Mouse (Mus musculus) forebrain, embryonic 16.5 days (tissue): ENCODE measurements at regions not wholly inside any gene's neighbourhood (a gene's known extent, or its start where the extent isn't known, plus 50 kb on each side); places are given as distances from the start of the nearest gene placed in this dataset.

Source experiments
- ATAC-seq: fragments of 200-750 bp; cut with Nextera tagmentation; 2 replicates; pipeline ENCODE4 v1.8.0; 2017; ENCODE audit warnings: mild to moderate bottlenecking, moderate library complexity
- H3K27ac ChIP-seq: fragments of 300-500 bp; sonication (generic); 2 replicates; pipeline ENCODE4 v1.5.1; 2014; ENCODE audit warnings: low read length, control low read depth
- H3K27me3 ChIP-seq: fragments of 300-500 bp; sonication (generic); replicated peaks from 2 replicates; pipeline ENCODE4 v1.6.1; 2014; ENCODE audit warnings: low read length; ENCODE audit not compliant: control insufficient read depth, insufficient read depth
- H3K36me3 ChIP-seq: fragments of 300-500 bp; sonication (generic); 2 replicates; pipeline ENCODE4 v1.6.1; 2014; ENCODE audit not compliant: control insufficient read depth, insufficient read depth
- H3K4me1 ChIP-seq: fragments of 300-500 bp; sonication (generic); replicated peaks from 2 replicates; pipeline ENCODE4 v1.6.1; 2014; ENCODE audit warnings: low read length; ENCODE audit not compliant: control insufficient read depth, insufficient read depth
- H3K4me2 ChIP-seq: fragments of 300-500 bp; sonication (generic); 2 replicates; pipeline ENCODE4 v1.6.1; 2014; ENCODE audit warnings: mild to moderate bottlenecking, low read length, control low read depth
- H3K4me3 ChIP-seq: fragments of 300-500 bp; sonication (generic); replicated peaks from 2 replicates; pipeline ENCODE4 v1.5.1; 2014; ENCODE audit warnings: mild to moderate bottlenecking, low read length, control low read depth
- H3K9ac ChIP-seq: fragments of 300-500 bp; sonication (generic); replicated peaks from 2 replicates; pipeline ENCODE4 v1.6.1; 2014; ENCODE audit warnings: low read depth, low read length, control low read depth
- H3K9me3 ChIP-seq: fragments of 300-500 bp; sonication (generic); 2 replicates; pipeline ENCODE4 v1.6.1; 2016; ENCODE audit warnings: low read length; ENCODE audit not compliant: control insufficient read depth
- WGBS: fragments of 180-500 bp; shearing (Covaris S2); extraction: QIAGEN DNeasy Blood & Tissue Kit; methylation state at CpG from one replicate; pipeline ENCODE4 v1.1.7; 2014; 5-methylcytosine and 5-hydroxymethylcytosine counted together

DNA sequence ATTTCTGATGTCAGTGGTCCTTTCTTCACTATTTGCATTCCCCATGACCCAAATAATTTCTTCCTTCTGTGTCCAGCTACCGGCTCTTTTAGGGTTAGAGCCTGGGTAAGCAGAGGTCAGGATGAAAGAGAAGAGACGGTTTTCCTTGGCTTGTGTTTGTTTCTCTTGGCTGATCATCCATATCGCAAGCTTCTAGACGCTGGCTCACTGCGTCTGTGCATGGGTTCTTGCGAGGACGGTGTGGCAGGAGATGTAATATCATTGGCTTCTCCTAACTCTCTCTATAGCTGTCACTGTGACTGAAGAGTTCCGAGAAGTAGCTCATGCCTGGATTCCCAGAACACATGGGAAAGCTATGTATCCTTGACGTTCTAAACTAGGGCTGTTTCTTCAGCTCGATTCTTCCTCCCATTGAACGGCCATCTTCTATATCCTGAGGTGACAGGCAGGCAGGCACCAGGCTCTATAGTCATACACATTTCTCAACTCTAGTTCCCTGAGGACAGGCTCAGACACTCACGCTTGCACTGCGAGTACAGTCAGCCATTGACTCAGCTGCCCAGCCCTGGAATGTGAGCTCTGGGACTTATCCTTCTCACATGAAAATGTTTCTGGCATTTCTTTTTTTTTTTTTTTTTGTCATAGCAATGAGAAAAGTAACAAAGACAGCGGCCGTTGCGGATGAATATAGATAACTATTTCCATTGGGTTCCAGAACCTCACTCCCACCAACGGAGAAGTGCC, 85.0 kb downstream of the Bach1 start:
- Histone ChIP-seq H3K36me3 (no peaks in the 10 kb centered on the region), H3K9me3 (no peaks in the 10 kb centered on the region), H3K4me3 (no peak overlapping the region), H3K27me3 (no peaks in the 10 kb centered on the region), H3K4me1 (no peaks in the 10 kb centered on the region), H3K27ac (no peak overlapping the region), H3K4me2 (no peak overlapping the region), H3K9ac (no peak overlapping the region)
- no peak for ATAC-seq
- WGBS = 82% methylated on average over 17 of the region's 17 CpGs

DNA sequence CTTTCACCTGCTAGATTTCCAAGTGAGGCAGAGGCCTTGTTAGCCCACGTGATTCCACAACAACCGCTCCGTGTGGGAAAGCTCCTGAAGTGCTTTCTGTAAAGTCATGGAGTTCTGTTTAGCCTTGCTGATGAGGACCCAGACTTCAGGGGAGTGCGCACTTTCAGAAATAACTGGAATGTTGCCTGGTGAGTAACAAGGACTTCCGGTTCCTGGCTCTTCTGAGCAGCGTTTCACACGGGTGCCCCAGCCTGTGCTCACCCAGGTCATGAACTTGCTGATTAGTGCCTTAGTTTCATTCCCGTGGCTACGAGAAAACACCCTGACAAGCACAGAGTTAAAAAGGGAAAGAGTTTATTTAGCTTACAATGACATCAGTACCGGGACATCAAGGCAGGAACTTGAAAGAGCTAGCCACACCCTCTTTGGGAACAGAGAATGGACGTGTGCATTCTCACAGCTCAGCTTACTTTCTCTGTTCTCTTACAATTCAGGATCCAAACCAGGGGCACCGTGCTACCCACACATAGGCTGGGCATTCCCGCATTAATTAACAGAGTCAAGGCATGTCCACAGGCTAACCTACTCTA, 85.8 kb downstream of the Bach1 start:
- Histone ChIP-seq H3K4me2 (no peak overlapping the region), H3K4me3 (no peak overlapping the region), H3K9ac (no peak overlapping the region), H3K36me3 (no peaks in the 10 kb centered on the region), H3K27me3 (no peaks in the 10 kb centered on the region), H3K27ac (no peak overlapping the region), H3K9me3 (no peaks in the 10 kb centered on the region), H3K4me1 (no peaks in the 10 kb centered on the region)
- no peak for ATAC-seq
- WGBS = 41% methylated on average over 13 of the region's 13 CpGs

- 89% methylated on average over 10 of the region's 10 CpGs for WGBS
Observed at GRCm38 (mm10) chr16:87789539-87789938, 90.8 kb downstream of the Bach1 start.

DNA sequence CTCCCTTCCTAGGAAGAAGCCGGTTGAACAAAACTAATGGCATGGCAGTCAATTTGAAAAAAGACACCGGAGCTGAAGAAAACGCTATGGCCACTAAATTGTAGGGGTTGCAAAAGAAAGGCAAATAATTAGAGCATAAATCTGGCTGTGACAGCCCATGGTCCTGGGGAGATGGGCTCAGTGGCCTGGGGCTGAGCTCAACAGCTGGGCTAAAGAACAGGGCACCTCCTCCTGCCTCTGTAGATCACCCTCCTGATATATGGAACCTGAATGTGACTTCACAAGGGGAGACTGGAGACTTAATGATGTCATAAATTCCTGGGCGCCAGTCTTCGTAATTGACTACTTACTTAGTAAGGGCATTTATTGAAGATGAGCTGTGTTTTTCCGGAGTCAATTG, 91.2 kb downstream of the Bach1 start:
- Histone ChIP-seq H3K4me1 (no peaks in the 10 kb centered on the region), H3K4me3 (no peak overlapping the region), H3K9ac (no peak overlapping the region), H3K9me3 (no peaks in the 10 kb centered on the region), H3K36me3 (no peaks in the 10 kb centered on the region), H3K27ac (no peak overlapping the region), H3K27me3 (no peaks in the 10 kb centered on the region), H3K4me2 (no peak overlapping the region)
- 77% methylated on average over 6 of the region's 6 CpGs for WGBS
- no peak for ATAC-seq

More at GRCm38 (mm10) chr16:87789539-87789938, 90.8 kb downstream of the Bach1 start:
- Histone ChIP-seq H3K4me2 (no peak overlapping the region), H3K9me3 (no peaks in the 10 kb centered on the region), H3K27ac (no peak overlapping the region), H3K36me3 (no peaks in the 10 kb centered on the region), H3K4me3 (no peak overlapping the region), H3K4me1 (no peaks in the 10 kb centered on the region), H3K9ac (no peak overlapping the region), H3K27me3 (no peaks in the 10 kb centered on the region)
- no peak for ATAC-seq

DNA sequence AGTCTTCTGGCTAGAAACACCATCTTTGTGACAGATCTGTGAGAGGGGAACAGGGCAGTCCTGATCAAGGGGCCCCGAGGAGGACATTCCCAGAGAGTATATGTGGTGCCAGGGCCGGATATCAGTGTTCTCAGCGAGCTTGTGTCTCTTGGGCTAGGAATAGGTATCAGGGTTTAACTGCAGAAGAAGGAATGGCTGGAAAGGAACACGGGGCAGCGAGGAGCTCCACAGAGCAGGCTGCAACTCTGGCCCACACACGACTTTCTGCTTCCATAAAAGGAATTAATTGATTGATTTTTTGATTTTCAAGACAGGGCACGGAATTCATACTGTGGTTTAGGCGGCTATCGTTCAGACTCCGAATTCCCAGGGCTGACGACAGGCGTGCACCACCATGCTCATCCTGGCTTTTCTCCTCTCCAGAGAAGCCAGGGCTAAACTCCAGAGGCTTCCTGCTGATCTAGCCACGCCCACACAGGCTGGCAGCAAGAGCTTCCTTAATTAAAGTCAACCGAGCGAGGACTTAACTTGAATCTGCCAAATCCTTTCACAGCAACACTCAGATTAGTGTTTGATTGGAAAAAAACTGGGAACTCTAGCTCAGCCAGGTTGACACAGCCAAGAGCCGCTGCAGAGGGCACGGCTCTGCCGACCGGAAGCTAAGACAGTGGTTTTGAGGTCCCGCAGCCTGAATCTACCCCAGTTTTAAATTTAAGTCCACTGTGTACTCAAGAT, 97.9 kb downstream of the Bach1 start:
- Histone ChIP-seq H3K36me3 (no peaks in the 10 kb centered on the region), H3K4me1 (peaks cover 13% of the 10 kb centered on the region), H3K4me2 (peak overlapping the region; percentile 47), H3K9me3 (no peaks in the 10 kb centered on the region), H3K4me3 (peak overlapping the region; percentile 24), H3K27me3 (no peaks in the 10 kb centered on the region), H3K9ac (peak overlapping the region; percentile 30; the same call in 1 of the 2 replicates), H3K27ac (no peak overlapping the region)
- 5% methylated on average over 20 of the region's 20 CpGs for WGBS
- ATAC-seq = peak; percentile 93

- no peak overlapping the region for H3K27ac ChIP-seq
- H3K27me3 ChIP-seq = no peaks in the 10 kb centered on the region
- no peaks in the 10 kb centered on the region for H3K36me3 ChIP-seq
- ATAC-seq = no peak
- H3K4me2 ChIP-seq = no peak overlapping the region
- H3K9ac ChIP-seq = no peak overlapping the region
- H3K4me1 ChIP-seq = peaks cover 3% of the 10 kb centered on the region; the same call in 1 of the 2 replicates
- 63% methylated on average over 4 of the region's 4 CpGs for WGBS
- H3K9me3 ChIP-seq = no peaks in the 10 kb centered on the region
- H3K4me3 ChIP-seq = no peak overlapping the region
Observed at GRCm38 (mm10) chr16:87802317-87802716, 103.6 kb downstream of the Bach1 start.

DNA sequence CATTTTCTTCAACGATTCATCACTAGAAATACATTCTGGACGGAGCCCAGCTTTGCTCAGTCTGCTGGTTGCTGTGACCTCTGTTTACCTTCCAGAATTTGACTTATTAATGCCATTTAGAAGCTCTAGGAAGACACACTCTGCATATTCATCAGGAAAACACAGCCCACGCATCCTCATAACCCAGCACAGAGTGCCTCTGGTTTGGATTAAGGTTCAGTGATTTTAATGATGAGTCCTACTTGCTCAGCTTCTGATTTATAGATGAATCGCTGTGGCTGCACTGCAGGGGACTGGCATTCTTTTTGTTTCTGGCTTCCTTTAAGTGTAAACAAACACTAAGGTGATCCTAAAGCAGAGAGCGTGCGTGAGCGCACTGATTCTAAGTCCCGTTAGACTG, 118.8 kb downstream of the Bach1 start:
- H3K4me1 ChIP-seq = no peaks in the 10 kb centered on the region
- H3K36me3 ChIP-seq = no peaks in the 10 kb centered on the region
- H3K27me3 ChIP-seq = no peaks in the 10 kb centered on the region
- H3K9ac ChIP-seq = no peak overlapping the region
- H3K4me3 ChIP-seq = no peak overlapping the region
- 67% methylated on average over 8 of the region's 8 CpGs for WGBS
- no peak overlapping the region for H3K4me2 ChIP-seq
- H3K27ac ChIP-seq = no peak overlapping the region
- no peaks in the 10 kb centered on the region for H3K9me3 ChIP-seq
- ATAC-seq = no peak

GRCm38 (mm10) chr16:87834296-87834695, 135.6 kb downstream of the Bach1 start:
- no peaks in the 10 kb centered on the region for H3K9me3 ChIP-seq
- no peaks in the 10 kb centered on the region for H3K4me1 ChIP-seq
- no peak overlapping the region for H3K4me2 ChIP-seq
- no peak overlapping the region for H3K27ac ChIP-seq
- H3K27me3 ChIP-seq = no peaks in the 10 kb centered on the region
- WGBS = 52% methylated on average over 7 of the region's 7 CpGs
- no peak overlapping the region for H3K9ac ChIP-seq
- no peaks in the 10 kb centered on the region for H3K36me3 ChIP-seq
- no peak overlapping the region for H3K4me3 ChIP-seq
- no peak for ATAC-seq

GRCm38 (mm10) chr16:87840949-87841546, 142.3 kb downstream of the Bach1 start:
- H3K4me1 ChIP-seq = peaks cover 2% of the 10 kb centered on the region; the same call in 1 of the 2 replicates
- no peaks in the 10 kb centered on the region for H3K9me3 ChIP-seq
- H3K4me3 ChIP-seq = no peak overlapping the region
- no peaks in the 10 kb centered on the region for H3K27me3 ChIP-seq
- peak; percentile 95 for ATAC-seq
- peak overlapping the region; percentile 32; the same call in 1 of the 2 replicates for H3K4me2 ChIP-seq
- H3K9ac ChIP-seq = peak overlapping the region; percentile 7; the same call in 1 of the 2 replicates
- WGBS = 12% methylated on average over 16 of the region's 16 CpGs
- H3K27ac ChIP-seq = no peak overlapping the region
- H3K36me3 ChIP-seq = no peaks in the 10 kb centered on the region
